Mouse (Mus musculus) olfactory bulb, adult 2 months (tissue): ENCODE measurements around the gene Rfesd. TPM values are rescaled to one million over a fixed set of nuclear protein-coding genes. Genes with fewer than 3 reads are reported as not detected.
A peak's percentile ranks its signal among the peaks of the same experiment; 100 is the strongest.

Experiments
- H3K27ac ChIP-seq: fragments of 200-500 bp; 2 replicates; pipeline ENCODE4 v1.5.1; 2012; ENCODE audit warnings: low read depth, low read length; ENCODE audit not compliant: insufficient read depth
- H3K4me1 ChIP-seq: fragments of 200-500 bp; 2 replicates; pipeline ENCODE4 v1.6.1; 2012; ENCODE audit warnings: low read length; ENCODE audit not compliant: control insufficient read depth, insufficient read depth
- H3K4me3 ChIP-seq: fragments of 200-500 bp; 2 replicates; pipeline ENCODE4 v1.5.1; 2012; ENCODE audit warnings: mild to moderate bottlenecking, low read depth, low read length, moderate library complexity; ENCODE audit not compliant: insufficient read depth
- CTCF ChIP-seq: fragments of 200-500 bp; IDR thresholded peaks from 2 replicates; pipeline ENCODE4 v1.5.1; 2012; ENCODE audit warnings: low read depth, mild to moderate bottlenecking, low read length, moderate library complexity; ENCODE audit not compliant: insufficient read depth
- POLR2A ChIP-seq: fragments of 200-500 bp; IDR thresholded peaks from 2 replicates; pipeline ENCODE4 v1.6.1; 2012; ENCODE audit warnings: mild to moderate bottlenecking, low read depth, low read length, moderate library complexity; ENCODE audit not compliant: insufficient read depth
- WGBS: fragments of 180-500 bp; shearing (Covaris S2); methylation state at CpG from one replicate; pipeline ENCODE4 v1.1.7; 2018; 5-methylcytosine and 5-hydroxymethylcytosine counted together
- polyA plus RNA-seq: library from polyadenylated mRNA; stranded (reverse); fragments of >200 nt; gene quantifications from 2 replicates; pipeline ENCODE4 v1.2.4, GENCODE M21; 2012; ENCODE audit warnings: low replicate concordance; ENCODE audit not compliant: missing spikeins, insufficient read depth, insufficient read length

Gene Rfesd
- polyA plus RNA-seq, 1 experiment = not detected

DNA sequence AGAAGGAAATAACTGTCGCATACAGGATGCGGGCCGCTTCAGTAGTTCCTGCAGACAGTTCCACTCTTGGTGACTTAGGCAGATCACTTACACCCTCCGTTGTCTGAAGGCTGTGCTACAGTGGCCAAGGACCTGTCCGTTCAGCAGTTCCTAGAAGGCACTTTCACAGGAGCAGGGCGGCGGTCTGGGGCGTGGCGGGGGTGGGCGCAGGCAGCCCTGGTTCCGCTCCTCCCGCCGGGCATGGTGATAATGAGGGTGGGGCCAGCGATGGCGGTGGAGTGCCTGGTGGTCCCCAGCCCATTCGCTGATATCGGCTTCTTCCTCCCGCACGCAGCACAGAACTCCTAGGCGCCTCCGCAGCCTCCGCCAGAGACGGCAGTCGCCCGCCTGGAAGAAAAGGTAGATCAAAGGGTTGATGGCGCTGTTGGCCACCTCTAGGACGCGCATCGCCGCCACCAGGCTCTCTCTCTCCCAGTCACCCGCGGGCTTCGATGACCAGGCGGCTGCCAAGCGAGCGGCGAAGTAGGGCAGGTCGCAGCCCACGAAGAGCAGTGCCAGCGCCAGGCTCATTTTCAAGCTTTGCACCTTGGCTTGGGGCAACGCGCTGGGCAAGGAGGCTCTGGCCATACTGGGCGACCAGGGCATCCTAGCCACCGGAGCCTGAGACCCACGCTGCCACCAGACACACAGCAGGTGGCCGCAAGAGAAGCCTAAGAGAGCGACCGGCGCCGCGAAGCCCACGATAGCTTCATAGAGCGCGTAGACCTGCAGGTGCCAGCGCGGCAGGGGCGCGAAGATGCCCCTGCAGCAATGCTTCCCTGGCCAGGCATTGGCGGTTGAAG, 37.1 kb upstream of the Rfesd start:
- no peak for TF ChIP-seq POLR2A
- no peak for TF ChIP-seq CTCF
- 2% methylated on average over 59 of the region's 59 CpGs for WGBS
- H3K27ac ChIP-seq = no peak overlapping the region

DNA sequence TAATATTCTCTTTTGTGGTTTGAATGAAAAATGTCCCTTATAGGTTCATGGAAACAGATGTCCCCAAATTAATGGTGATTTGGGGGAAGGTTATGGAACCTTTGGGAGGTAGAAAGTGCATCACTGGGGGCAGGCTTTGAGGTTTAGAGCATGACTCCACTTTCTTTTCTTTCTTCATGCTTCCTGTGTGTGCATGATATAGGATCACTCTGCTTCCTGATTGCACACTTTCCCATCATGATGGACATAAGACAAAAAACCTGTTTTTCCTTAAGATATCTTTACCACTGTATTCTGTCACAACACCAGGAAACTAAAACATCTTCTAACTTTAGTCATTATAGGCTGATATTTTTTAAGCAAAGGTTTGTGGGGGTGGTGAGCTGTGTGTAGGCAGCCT, 26.5 kb upstream of the Rfesd start:
- Histone ChIP-seq H3K4me3 (no peak overlapping the region), H3K27ac (no peak overlapping the region), H3K4me1 (no peaks in the 10 kb centered on the region)
- TF ChIP-seq POLR2A (no peak), CTCF (no peak)

More for the DNA sequence above, 37.1 kb upstream of the Rfesd start:
- peaks cover 16% of the 10 kb centered on the region for H3K4me1 ChIP-seq
- peak overlapping the region; percentile 52 for H3K4me3 ChIP-seq

DNA sequence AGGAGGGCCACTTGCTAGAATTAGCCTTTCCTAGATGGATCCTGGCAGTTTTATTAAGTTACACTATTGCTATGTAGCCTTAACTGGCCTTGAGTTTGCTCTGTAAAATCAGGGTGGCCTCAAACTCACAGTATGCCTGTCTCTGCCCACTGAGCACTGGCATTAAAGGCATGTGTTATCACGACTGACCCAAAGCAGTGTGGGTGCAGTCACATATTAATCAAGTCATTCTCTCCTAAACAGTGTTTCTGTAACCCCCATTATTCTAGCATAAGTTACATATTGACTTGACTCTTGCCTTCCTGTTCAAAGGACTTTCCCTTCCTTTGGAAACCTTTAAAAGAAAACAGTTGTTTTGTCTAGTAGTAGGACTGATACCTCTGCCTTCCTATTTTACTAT, 23.9 kb upstream of the Rfesd start:
- Histone ChIP-seq H3K4me1 (no peaks in the 10 kb centered on the region), H3K27ac (no peak overlapping the region), H3K4me3 (no peak overlapping the region)
- TF ChIP-seq POLR2A = no peak
- no peak for TF ChIP-seq CTCF
- 58% methylated on average over 1 of the region's 1 CpGs for WGBS

DNA sequence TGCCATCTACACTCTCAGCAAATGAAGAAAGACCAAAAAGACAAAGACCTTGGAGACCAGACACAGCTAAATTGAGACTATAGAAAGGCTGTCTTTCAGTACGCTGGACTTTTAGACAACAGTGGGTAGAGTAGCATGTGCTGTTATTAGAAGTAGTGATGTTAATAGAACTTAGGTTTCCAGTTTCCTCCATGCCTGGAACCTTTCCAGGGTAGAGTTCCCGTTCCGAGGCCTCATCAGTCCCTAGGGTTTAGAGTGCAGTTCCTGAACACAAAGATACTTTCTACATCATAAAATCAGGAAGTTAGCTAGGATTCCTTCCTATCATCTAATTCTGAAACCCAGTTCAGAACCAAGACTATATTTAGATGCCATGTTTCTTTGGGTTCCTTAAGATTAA, 6.1 kb upstream of the Rfesd start:
- Histone ChIP-seq H3K4me1 (no peaks in the 10 kb centered on the region), H3K27ac (no peak overlapping the region), H3K4me3 (no peak overlapping the region)
- TF ChIP-seq POLR2A (no peak), CTCF (no peak)
- WGBS = 65% methylated on average over 3 of the region's 3 CpGs

DNA sequence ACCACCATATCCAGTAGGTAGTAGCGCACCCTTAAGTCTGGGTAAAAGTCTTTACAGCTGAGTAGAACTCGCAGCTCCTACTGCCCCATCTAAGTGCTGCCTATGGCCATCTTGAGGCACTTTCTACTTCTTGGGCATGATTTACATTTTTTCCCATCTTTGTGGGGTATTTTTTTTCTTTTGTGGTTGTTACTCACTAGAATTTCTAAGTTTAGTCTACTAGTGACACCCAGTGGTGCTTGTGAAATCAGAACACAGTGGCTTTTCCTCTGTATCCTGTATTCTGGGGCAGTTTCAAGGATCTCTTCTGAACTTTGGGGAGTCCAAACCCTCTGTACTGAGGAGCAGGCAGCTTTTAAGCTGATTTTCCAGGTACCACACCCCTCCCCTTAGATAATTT, 3.3 kb upstream of the Rfesd start:
- Histone ChIP-seq H3K4me3 (no peak overlapping the region), H3K4me1 (peaks cover under 1% of the 10 kb centered on the region; the same call in 1 of the 2 replicates), H3K27ac (no peak overlapping the region)
- WGBS = 93% methylated on average over 2 of the region's 2 CpGs
- no peak for TF ChIP-seq POLR2A
- no peak for TF ChIP-seq CTCF

DNA sequence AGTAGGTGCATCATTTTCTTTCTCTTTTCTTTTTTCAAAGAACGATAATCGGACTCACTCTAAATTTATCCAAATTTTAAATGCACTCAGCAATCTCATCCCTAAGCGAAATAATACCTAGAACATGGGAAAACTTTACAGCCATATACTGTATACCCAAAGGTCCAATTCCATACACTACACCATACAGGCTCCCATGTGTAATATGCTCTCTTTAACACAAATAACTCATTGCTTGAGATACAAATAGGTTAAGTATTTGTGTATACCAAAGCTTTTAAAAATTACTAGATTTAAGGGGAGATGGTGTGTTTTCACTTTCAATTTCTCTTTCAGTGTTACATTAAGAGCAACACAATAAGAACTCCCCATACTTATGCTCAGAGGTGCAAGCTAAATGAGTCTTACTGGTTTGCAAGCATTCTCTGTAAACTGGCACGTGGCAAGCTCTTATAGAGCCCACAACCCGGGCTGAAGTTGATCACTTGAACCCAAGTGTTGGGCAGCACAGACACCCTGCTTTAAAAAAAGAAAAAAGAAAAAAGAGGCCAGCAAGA, 403 bp upstream of the Rfesd start:
- TF ChIP-seq POLR2A = no peak
- no peak for TF ChIP-seq CTCF
- Histone ChIP-seq H3K4me3 (peak overlapping the region; percentile 96), H3K27ac (no peak overlapping the region), H3K4me1 (peaks cover 3% of the 10 kb centered on the region; the same call in 1 of the 2 replicates)
- WGBS = 30% methylated on average over 5 of the region's 5 CpGs

DNA sequence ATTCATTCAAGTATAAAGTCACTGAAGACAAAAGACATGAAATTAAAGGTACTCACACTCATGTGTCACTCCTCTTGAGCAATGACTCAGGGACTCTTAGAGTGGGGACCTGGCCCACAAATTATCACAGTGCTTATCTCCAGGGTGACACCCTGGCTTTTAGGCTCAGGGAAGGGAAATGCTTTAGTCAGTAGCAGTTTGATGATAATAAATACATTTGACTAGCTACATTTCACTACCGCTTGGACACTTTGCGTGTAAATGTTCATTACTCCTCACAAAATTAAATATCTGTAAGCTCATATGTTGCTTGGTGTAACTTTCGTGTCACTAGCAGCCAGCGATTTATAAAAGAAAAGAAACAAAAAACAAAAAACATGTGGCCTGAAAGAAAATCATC, 1.1 kb downstream of the Rfesd start:
- Histone ChIP-seq H3K4me1 (peaks cover 3% of the 10 kb centered on the region; the same call in 1 of the 2 replicates), H3K27ac (peak overlapping the region; percentile 94), H3K4me3 (no peak overlapping the region)
- WGBS = 42% methylated on average over 4 of the region's 4 CpGs
- TF ChIP-seq CTCF (no peak), POLR2A (no peak)

DNA sequence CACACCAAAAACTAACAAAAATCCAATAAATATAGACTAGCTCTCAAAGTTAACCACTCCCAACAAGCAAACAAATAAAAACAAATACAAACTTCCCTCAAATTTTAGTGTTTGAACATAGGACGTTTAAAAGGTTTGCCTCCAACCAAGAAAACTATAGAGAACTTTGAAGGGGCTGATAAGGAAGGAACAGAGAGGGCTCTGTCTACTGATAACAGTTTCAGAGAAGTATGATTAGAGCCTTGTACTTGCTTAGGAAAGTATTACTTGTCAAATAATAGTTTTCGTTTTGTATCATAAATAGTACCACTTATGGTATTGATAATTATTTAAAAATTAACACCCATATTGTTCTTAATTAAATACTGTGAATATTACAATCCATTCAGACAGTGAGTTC, 4.0 kb downstream of the Rfesd start:
- 82% methylated on average over 2 of the region's 2 CpGs for WGBS
- TF ChIP-seq POLR2A (no peak), CTCF (no peak)
- H3K4me3 ChIP-seq = no peak overlapping the region
- H3K4me1 ChIP-seq = peaks cover 3% of the 10 kb centered on the region; the same call in 1 of the 2 replicates
- no peak overlapping the region for H3K27ac ChIP-seq

DNA sequence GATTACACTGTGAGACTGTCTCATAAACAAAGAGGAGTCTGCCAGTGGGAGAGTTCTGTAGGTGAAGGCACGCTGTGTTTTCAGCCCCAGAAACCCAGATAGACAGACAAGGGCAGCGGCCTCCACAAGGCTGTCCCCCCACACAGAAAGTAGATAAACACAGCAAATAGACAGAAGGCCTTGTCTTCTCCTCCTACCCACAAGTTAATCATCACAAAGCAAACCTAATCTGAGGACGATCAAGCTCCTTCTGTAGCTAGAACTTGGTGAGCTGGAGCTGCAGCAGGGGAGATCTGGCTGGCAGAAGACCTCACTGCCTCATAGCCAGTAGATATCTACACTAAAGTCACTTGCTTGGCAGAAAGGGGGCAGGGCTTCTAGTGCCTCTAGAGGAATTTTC, 15.2 kb downstream of the Rfesd start:
- TF ChIP-seq POLR2A (no peak), CTCF (no peak)
- WGBS = 84% methylated on average over 3 of the region's 3 CpGs
- no peak overlapping the region for H3K4me3 ChIP-seq
- H3K4me1 ChIP-seq = no peaks in the 10 kb centered on the region
- no peak overlapping the region for H3K27ac ChIP-seq
